Mouse (Mus musculus) thymus, adult 2 months (tissue): ENCODE measurements around the gene Stra6. TPM values are rescaled to one million over a fixed set of nuclear protein-coding genes. Genes with fewer than 3 reads are reported as not detected.

ENCODE experiments used
- DNase-seq: peaks from one replicate; pipeline ENCODE4 v3.0.0; 2021
- H3K27ac ChIP-seq: fragments of 200-500 bp; 2 replicates; pipeline ENCODE4 v1.5.1; 2012; ENCODE audit warnings: low read length, control low read depth; ENCODE audit not compliant: control insufficient read depth, insufficient read depth
- H3K27me3 ChIP-seq: fragments of 200-500 bp; 2 replicates; pipeline ENCODE4 v1.6.1; 2012; ENCODE audit warnings: mild to moderate bottlenecking, low read length, moderate library complexity, mixed read lengths; ENCODE audit not compliant: control insufficient read depth, insufficient read depth
- H3K36me3 ChIP-seq: fragments of 200-500 bp; 2 replicates; pipeline ENCODE4 v1.6.1; 2012; ENCODE audit warnings: mild to moderate bottlenecking, low read length, moderate library complexity; ENCODE audit not compliant: control insufficient read depth, insufficient read depth
- H3K4me1 ChIP-seq: fragments of 200-500 bp; replicated peaks from 2 replicates; pipeline ENCODE4 v1.6.1; 2012; ENCODE audit warnings: low read length; ENCODE audit not compliant: control insufficient read depth, insufficient read depth
- H3K4me3 ChIP-seq: fragments of 200-500 bp; 2 replicates; pipeline ENCODE4 v1.5.1; 2012; ENCODE audit warnings: mild to moderate bottlenecking, low read length, control low read depth, moderate library complexity; ENCODE audit not compliant: control insufficient read depth, insufficient read depth
- CTCF ChIP-seq: fragments of 200-500 bp; IDR thresholded peaks from 2 replicates; pipeline ENCODE4 v1.5.1; 2012; ENCODE audit warnings: mild to moderate bottlenecking, control low read depth, low read length, moderate library complexity, borderline replicate concordance; ENCODE audit not compliant: control insufficient read depth, poor library complexity, insufficient read depth; ENCODE audit errors: extremely low read depth
- POLR2A ChIP-seq: fragments of 200-500 bp; IDR thresholded peaks from 2 replicates; pipeline ENCODE4 v1.6.1; 2012; ENCODE audit warnings: mild to moderate bottlenecking, low read length, control low read depth, moderate library complexity; ENCODE audit not compliant: control insufficient read depth, poor library complexity, insufficient read depth; ENCODE audit errors: extremely low read depth
- WGBS: fragments of 180-500 bp; shearing (Covaris S2); methylation state at CpG from one replicate; pipeline ENCODE4 v1.1.7; 2018; 5-methylcytosine and 5-hydroxymethylcytosine counted together
- polyA plus RNA-seq: library from polyadenylated mRNA; depleted of rRNA; stranded (reverse); fragments of >200 nt; gene quantifications from 2 replicates; pipeline ENCODE4 v1.2.3, GENCODE M21; 2012

Stra6 gene
- polyA plus RNA-seq, 1 experiment, result 6.1 TPM

GRCm38 (mm10) chr9:58162173-58162572, 98.6 kb downstream of the Stra6 start:
- 97% methylated on average over 3 of the region's 3 CpGs for WGBS
- no peaks in the 10 kb centered on the region for H3K36me3 ChIP-seq
- DNase-seq, result no peak
- no peak overlapping the region for H3K4me3 ChIP-seq
- no peaks in the 10 kb centered on the region for H3K27me3 ChIP-seq
- H3K4me1 ChIP-seq, result no peaks in the 10 kb centered on the region
- no peak overlapping the region for H3K27ac ChIP-seq
- TF ChIP-seq CTCF, result no peak
- TF ChIP-seq POLR2A, result no peak

DNA sequence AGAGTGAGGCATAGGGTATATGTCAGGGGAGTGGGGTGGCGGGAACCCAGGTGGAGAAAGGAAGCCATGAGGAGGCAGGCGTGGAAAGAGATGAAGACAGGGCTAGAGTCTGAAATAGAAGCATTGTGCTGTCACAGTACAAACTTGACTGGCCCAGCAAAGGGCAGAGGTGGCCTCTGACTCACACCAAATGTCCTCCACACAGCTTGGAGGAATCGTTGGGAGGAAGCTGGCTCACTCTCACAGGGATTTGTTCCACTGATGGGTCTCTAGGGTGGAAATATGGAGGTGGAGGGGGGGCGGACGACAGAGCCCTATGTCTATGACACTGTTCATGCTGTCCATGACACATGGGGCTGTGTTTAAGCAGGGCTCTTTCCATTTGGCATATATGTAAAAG, 99.6 kb downstream of the Stra6 start:
- Histone ChIP-seq H3K4me1 (no peaks in the 10 kb centered on the region), H3K36me3 (no peaks in the 10 kb centered on the region), H3K27me3 (no peaks in the 10 kb centered on the region), H3K4me3 (no peak overlapping the region), H3K27ac (no peak overlapping the region)
- TF ChIP-seq POLR2A (no peak), CTCF (no peak)
- no peak for DNase-seq
- WGBS, result 89% methylated on average over 5 of the region's 5 CpGs

DNA sequence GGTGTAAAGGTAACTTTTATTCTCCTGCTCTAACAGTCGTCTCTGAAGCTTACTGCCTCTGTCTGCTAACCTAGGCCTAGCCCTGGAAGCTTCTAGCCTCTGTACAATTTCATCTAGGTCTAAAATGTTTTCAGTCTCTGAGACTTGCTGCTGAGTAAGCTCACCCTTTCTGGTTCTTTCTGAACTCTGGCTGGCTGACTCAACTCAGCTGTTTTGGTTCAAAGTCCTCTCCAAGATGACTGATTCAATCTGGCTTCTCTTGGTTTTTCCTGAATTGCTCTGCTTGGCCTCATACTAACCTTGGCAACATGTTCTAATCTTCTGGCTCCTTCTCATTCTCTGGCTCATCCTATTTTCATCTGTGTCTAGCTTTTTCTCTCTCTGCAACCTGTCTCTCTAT, 102.2 kb downstream of the Stra6 start:
- no peak for DNase-seq
- H3K4me3 ChIP-seq, result no peak overlapping the region
- H3K27ac ChIP-seq, result no peak overlapping the region
- no peaks in the 10 kb centered on the region for H3K4me1 ChIP-seq
- H3K36me3 ChIP-seq, result no peaks in the 10 kb centered on the region
- WGBS, result 97% methylated on average over 1 of the region's 1 CpGs
- TF ChIP-seq CTCF (no peak), POLR2A (no peak)
- H3K27me3 ChIP-seq, result no peaks in the 10 kb centered on the region

DNA sequence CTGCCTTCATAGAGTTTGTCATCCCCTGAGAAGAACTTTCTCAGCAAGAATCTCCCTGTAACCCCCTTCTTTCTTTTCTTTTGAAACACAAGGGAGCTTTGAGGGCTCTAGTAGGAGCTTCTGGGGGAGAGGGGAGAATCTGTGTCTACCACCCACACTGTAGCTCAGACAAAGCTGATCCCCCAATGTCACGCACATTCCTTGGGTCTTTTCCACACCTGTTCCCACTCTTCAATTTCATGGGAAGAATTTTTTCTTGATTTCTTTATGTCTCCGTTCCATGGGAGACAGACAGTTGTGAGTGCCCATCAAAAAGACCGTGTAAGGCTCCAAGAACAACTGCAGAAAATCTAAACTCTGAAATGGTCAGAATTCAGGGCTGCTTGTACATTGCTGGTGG, 105.3 kb downstream of the Stra6 start:
- Histone ChIP-seq H3K36me3 (no peaks in the 10 kb centered on the region), H3K27ac (no peak overlapping the region), H3K4me1 (no peaks in the 10 kb centered on the region), H3K4me3 (no peak overlapping the region), H3K27me3 (no peaks in the 10 kb centered on the region)
- no peak for DNase-seq
- WGBS, result 95% methylated on average over 3 of the region's 3 CpGs
- TF ChIP-seq CTCF, result no peak
- TF ChIP-seq POLR2A, result no peak

DNA sequence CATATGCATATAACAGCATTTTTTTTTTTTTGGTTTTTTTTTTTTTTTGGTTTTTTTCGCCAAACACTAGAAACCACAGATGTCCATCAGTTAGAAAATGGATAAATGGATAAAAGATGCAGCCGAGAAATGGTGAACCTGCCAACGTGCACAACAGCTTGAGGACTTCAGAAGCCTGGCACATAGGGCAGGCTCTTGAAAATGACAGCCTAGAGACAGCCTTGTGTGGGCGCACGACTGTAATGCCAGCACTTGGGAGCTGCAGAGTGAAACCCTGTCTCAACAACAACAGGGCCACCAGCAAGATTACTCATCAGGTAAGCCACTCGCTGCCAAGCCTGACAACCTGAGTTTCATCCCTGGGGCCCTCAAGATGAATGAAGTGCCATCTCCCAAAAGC, 105.8 kb downstream of the Stra6 start:
- Histone ChIP-seq H3K4me3 (no peak overlapping the region), H3K4me1 (no peaks in the 10 kb centered on the region), H3K36me3 (no peaks in the 10 kb centered on the region), H3K27ac (no peak overlapping the region), H3K27me3 (no peaks in the 10 kb centered on the region)
- no peak for TF ChIP-seq POLR2A
- WGBS, result 86% methylated on average over 6 of the region's 6 CpGs
- DNase-seq, result no peak

- no peak for DNase-seq
- H3K4me3 ChIP-seq, result no peak overlapping the region
- H3K4me1 ChIP-seq, result no peaks in the 10 kb centered on the region
- no peaks in the 10 kb centered on the region for H3K36me3 ChIP-seq
- WGBS, result 90% methylated on average over 2 of the region's 2 CpGs
- H3K27me3 ChIP-seq, result no peaks in the 10 kb centered on the region
- TF ChIP-seq CTCF, result no peak
- no peak for TF ChIP-seq POLR2A
- no peak overlapping the region for H3K27ac ChIP-seq
Measured at GRCm38 (mm10) chr9:58172863-58173262, 109.3 kb downstream of the Stra6 start.

- H3K27ac ChIP-seq, result no peak overlapping the region
- H3K4me3 ChIP-seq, result no peak overlapping the region
- H3K4me1 ChIP-seq, result no peaks in the 10 kb centered on the region
- H3K27me3 ChIP-seq, result no peaks in the 10 kb centered on the region
- 83% methylated on average over 5 of the region's 5 CpGs for WGBS
- H3K36me3 ChIP-seq, result no peaks in the 10 kb centered on the region
- no peak for DNase-seq
- TF ChIP-seq POLR2A (no peak), CTCF (no peak)
Measured at GRCm38 (mm10) chr9:58174818-58175251, 111.2 kb downstream of the Stra6 start.
